Mouse (Mus musculus) liver, embryonic 14.5 days (tissue): ENCODE measurements around the gene Gfra1. TPM values are rescaled to one million over a fixed set of nuclear protein-coding genes. Genes with fewer than 3 reads are reported as not detected.

Experiments
- ATAC-seq: fragments of 200-750 bp; cut with Nextera tagmentation; 2 replicates; pipeline ENCODE4 v1.8.0; 2017; ENCODE audit warnings: moderate number of reproducible peaks, mild to moderate bottlenecking, moderate library complexity; ENCODE audit not compliant: insufficient read depth
- DNase-seq, 3 experiments: peaks; one replicate each; pipeline ENCODE4 v3.0.0-alpha.2; 2012 to 2013; ENCODE audit warnings: low read depth in 3 of 3, low spot score in 3 of 3
- H3K27ac ChIP-seq: fragments of 300-500 bp; sonication (generic); 2 replicates; pipeline ENCODE4 v1.5.1; 2014; ENCODE audit warnings: moderate library complexity, mild to moderate bottlenecking, control low read depth, inconsistent platforms
- H3K27me3 ChIP-seq: fragments of 300-500 bp; sonication (generic); 2 replicates; pipeline ENCODE4 v1.6.1; 2014; ENCODE audit warnings: mild to moderate bottlenecking, low read length, moderate library complexity; ENCODE audit not compliant: control insufficient read depth, insufficient read depth
- H3K36me3 ChIP-seq: fragments of 300-500 bp; sonication (generic); replicated peaks from 2 replicates; pipeline ENCODE4 v1.6.1; 2014; ENCODE audit warnings: low read depth; ENCODE audit not compliant: control insufficient read depth, insufficient read depth
- H3K4me1 ChIP-seq, 2 experiments: fragments of 200-500 bp in 1 of 2; fragments of 300-500 bp in 1 of 2; sonication (generic) in 1 of 2; replicated peaks; 2 replicates each; pipeline ENCODE4 v1.6.1; 2012 to 2014; ENCODE audit warnings: antibody characterized with exemption in 1 of 2, inconsistent platforms in 1 of 2, low read length in 1 of 2; ENCODE audit not compliant: control insufficient read depth in 2 of 2, insufficient read depth in 2 of 2
- H3K4me2 ChIP-seq: fragments of 300-500 bp; sonication (generic); 2 replicates; pipeline ENCODE4 v1.6.1; 2014; ENCODE audit warnings: low read depth, mild to moderate bottlenecking, control low read depth, moderate library complexity
- H3K4me3 ChIP-seq, 2 experiments: fragments of 200-500 bp in 1 of 2; fragments of 300-500 bp in 1 of 2; sonication (generic) in 1 of 2; 2 replicates each; pipeline ENCODE4 v1.5.1; 2012 to 2014; ENCODE audit warnings: low read depth in 2 of 2, low read length in 2 of 2, mild to moderate bottlenecking in 2 of 2, control low read depth in 1 of 2, inconsistent platforms in 1 of 2, moderate library complexity in 1 of 2; ENCODE audit not compliant: insufficient read depth in 1 of 2
- H3K9ac ChIP-seq: fragments of 300-500 bp; sonication (generic); replicated peaks from 2 replicates; pipeline ENCODE4 v1.6.1; 2014; ENCODE audit warnings: mild to moderate bottlenecking, control low read depth, moderate library complexity
- H3K9me3 ChIP-seq: fragments of 300-500 bp; sonication (generic); 2 replicates; pipeline ENCODE4 v1.6.1; 2016; ENCODE audit warnings: low read length, mixed read lengths; ENCODE audit not compliant: control insufficient read depth
- CTCF ChIP-seq: IDR thresholded peaks from 2 replicates; pipeline ENCODE4 v1.5.1; 2016; ENCODE audit warnings: antibody characterized with exemption, low read depth, control low read depth
- EP300 ChIP-seq: IDR thresholded peaks from 2 replicates; pipeline ENCODE4 v1.6.1; 2016; ENCODE audit warnings: antibody characterized with exemption, low read depth
- WGBS: fragments of 180-500 bp; shearing (Covaris S2); extraction: QIAGEN DNeasy Blood & Tissue Kit; methylation state at CpG from one replicate; pipeline ENCODE4 v1.1.7; 2014; ENCODE audit not compliant: insufficient replicate concordance; 5-methylcytosine and 5-hydroxymethylcytosine counted together
- polyA plus RNA-seq, 2 experiments: library from polyadenylated mRNA; depleted of rRNA in 1 of 2; stranded (reverse) in 1 of 2; unstranded in 1 of 2; fragments of >200 nt; fragmentation: Nextera tagmentation in 1 of 2; extraction: Ambion mirVana in 1 of 2; gene quantifications; 2 replicates each; pipeline versions ENCODE4 v1.2.1 to v1.2.3; 2012 to 2014

Gene Gfra1
- polyA plus RNA-seq, 2 experiments: 2.7 to 3.8 TPM

- DNase-seq: no peak
- TF ChIP-seq EP300 (no peak), CTCF (no peak)
- H3K4me2 ChIP-seq: no peak overlapping the region
- no peaks in the 10 kb centered on the region for H3K36me3 ChIP-seq
- no peak overlapping the region for H3K27ac ChIP-seq
- no peaks in the 10 kb centered on the region for H3K9me3 ChIP-seq
- H3K4me1 ChIP-seq: no peaks in the 10 kb centered on the region; a peak in 1 of 4 replicates
- 62% methylated on average over 9 of the region's 9 CpGs for WGBS
- H3K9ac ChIP-seq: no peak overlapping the region
- ATAC-seq: no peak
- H3K4me3 ChIP-seq: no peak overlapping the region
- H3K27me3 ChIP-seq: no peaks in the 10 kb centered on the region
Measured at GRCm38 (mm10) chr19:58227725-58228124, 228.0 kb downstream of the Gfra1 start.

GRCm38 (mm10) chr19:58226882-58227281 lies 228.8 kb downstream of the Gfra1 start:
- H3K9me3 ChIP-seq: no peaks in the 10 kb centered on the region
- H3K9ac ChIP-seq: no peak overlapping the region
- no peak overlapping the region for H3K4me3 ChIP-seq
- H3K27ac ChIP-seq: no peak overlapping the region
- H3K36me3 ChIP-seq: no peaks in the 10 kb centered on the region
- no peak for DNase-seq
- 45% methylated on average over 3 of the region's 3 CpGs for WGBS
- H3K27me3 ChIP-seq: no peaks in the 10 kb centered on the region
- no peak overlapping the region for H3K4me2 ChIP-seq
- H3K4me1 ChIP-seq: no peaks in the 10 kb centered on the region; a peak in 1 of 4 replicates
- no peak for TF ChIP-seq CTCF
- no peak for TF ChIP-seq EP300
- ATAC-seq: no peak

- Histone ChIP-seq H3K27me3 (no peaks in the 10 kb centered on the region), H3K36me3 (no peaks in the 10 kb centered on the region), H3K4me2 (no peak overlapping the region), H3K9me3 (no peaks in the 10 kb centered on the region), H3K9ac (no peak overlapping the region), H3K4me3 (no peak overlapping the region), H3K27ac (no peak overlapping the region), H3K4me1 (no peaks in the 10 kb centered on the region)
- TF ChIP-seq EP300 (no peak), CTCF (no peak)
- ATAC-seq (no peak), DNase-seq (no peak)
- WGBS: 73% methylated on average over 25 of the region's 25 CpGs
Measured at GRCm38 (mm10) chr19:58220061-58220831, 235.5 kb downstream of the Gfra1 start.

- no peak overlapping the region for H3K27ac ChIP-seq
- no peak for TF ChIP-seq CTCF
- no peak for TF ChIP-seq EP300
- H3K4me3 ChIP-seq: no peak overlapping the region
- H3K9ac ChIP-seq: no peak overlapping the region
- H3K4me2 ChIP-seq: no peak overlapping the region
- no peaks in the 10 kb centered on the region for H3K4me1 ChIP-seq
- DNase-seq (no peak), ATAC-seq (no peak)
- no peaks in the 10 kb centered on the region for H3K36me3 ChIP-seq
- H3K9me3 ChIP-seq: no peaks in the 10 kb centered on the region
- H3K27me3 ChIP-seq: no peaks in the 10 kb centered on the region
- 59% methylated on average over 4 of the region's 4 CpGs for WGBS
Measured at GRCm38 (mm10) chr19:58217591-58217990, 238.1 kb downstream of the Gfra1 start.

- H3K27ac ChIP-seq: no peak overlapping the region
- WGBS: 57% methylated on average over 10 of the region's 10 CpGs
- H3K4me3 ChIP-seq: no peak overlapping the region
- no peaks in the 10 kb centered on the region for H3K27me3 ChIP-seq
- no peaks in the 10 kb centered on the region for H3K36me3 ChIP-seq
- no peak for ATAC-seq
- H3K9ac ChIP-seq: no peak overlapping the region
- DNase-seq: no peak
- TF ChIP-seq CTCF (no peak), EP300 (no peak)
- H3K9me3 ChIP-seq: no peaks in the 10 kb centered on the region
- H3K4me2 ChIP-seq: no peak overlapping the region
- no peaks in the 10 kb centered on the region for H3K4me1 ChIP-seq
Measured at GRCm38 (mm10) chr19:58206496-58207044, 249.1 kb downstream of the Gfra1 start.
